Mouse (Mus musculus) embryonic fibroblast, embryonic 13.5 days (primary cell): ENCODE data around the gene Trip11.

Source experiments
- CTCF ChIP-seq: IDR thresholded peaks from 2 replicates; pipeline ENCODE4 v1.5.1; 2011; ENCODE audit warnings: mild to moderate bottlenecking, control low read depth, low read length, moderate library complexity, borderline replicate concordance; ENCODE audit not compliant: insufficient read depth
- POLR2A ChIP-seq: IDR thresholded peaks from 2 replicates; pipeline ENCODE4 v1.6.1; 2011; ENCODE audit warnings: low read depth, mild to moderate bottlenecking, control low read depth, low read length, moderate library complexity

DNA sequence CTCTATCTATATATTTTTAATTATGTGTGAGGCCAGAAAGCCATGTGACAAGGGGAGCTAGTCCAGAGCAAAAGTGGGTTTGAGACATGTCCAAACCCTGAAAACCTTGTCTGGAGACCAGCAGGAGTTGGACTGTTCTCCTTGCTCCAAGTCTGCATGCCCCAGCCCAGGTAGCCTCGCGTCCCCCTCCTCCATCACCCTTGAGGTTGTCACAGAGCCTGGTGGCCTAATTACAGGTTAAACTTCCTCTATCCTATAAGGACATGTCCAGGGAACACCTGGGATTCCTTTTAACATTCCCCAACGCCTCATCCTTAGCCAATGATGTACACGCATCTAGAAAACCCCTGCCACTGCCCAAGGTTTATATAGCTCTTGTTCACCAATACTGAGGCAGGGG, 89.9 kb downstream of the Trip11 start:
- TF ChIP-seq CTCF: no peak
- no peak for TF ChIP-seq POLR2A
